In the genomic region with DNA sequence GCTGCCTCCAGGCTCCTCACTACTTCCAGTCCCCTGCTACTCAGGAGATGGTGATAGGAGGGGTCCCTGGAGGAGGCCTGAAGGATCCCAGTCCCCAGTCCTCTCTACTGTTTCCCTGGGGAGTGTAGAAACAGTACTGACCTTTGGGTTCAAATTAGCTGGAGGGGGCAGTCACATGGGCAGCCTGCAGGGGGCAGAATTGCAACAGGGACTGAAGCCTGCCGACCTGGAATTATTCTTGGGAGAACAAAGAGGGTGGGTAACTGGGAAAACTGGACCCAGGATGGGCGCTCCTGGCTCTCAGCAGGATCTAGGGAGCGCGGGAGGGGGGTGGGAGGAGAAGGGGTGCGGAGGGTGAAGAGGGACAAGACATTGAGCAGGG, we compare ENCODE assay signal across 9 mouse cellular contexts. TPM values are rescaled to one million over a fixed set of nuclear protein-coding genes. Genes with fewer than 3 reads are reported as not detected.
DNase-seq lines count a peak whose midpoint lies in the region; ATAC-seq and TF ChIP-seq lines count a peak whose summit lies in the region.
"Had no signal": no experiment of that assay in that cellular context is flagged by ENCODE, and none has a peak within 500 bp of the region (broad histone marks: within the 10 kb centered on the region; RNA-seq: fewer than 3 reads in every experiment).

No protein-coding gene starts in this region.

- H3K9me3 ChIP-seq in hindbrain, postnatal 0 days (ENCODE audit: low read length) = no peaks in the 10 kb centered on the region
- no peaks in the 10 kb centered on the region for H3K9me3 ChIP-seq in liver, embryonic 16.5 days (replicated peaks; ENCODE audit: control insufficient read depth, low read length)
- H3K9me3 ChIP-seq in neural tube, embryonic 14.5 days (ENCODE audit: control insufficient read depth, low read length) = no peaks in the 10 kb centered on the region

- H3K9ac ChIP-seq in hindbrain, postnatal 0 days (replicated peaks; ENCODE audit: low read length) = peak overlapping the region; percentile 51
- H3K9ac ChIP-seq in liver, embryonic 16.5 days (ENCODE audit: low read depth, low read length) = no peak overlapping the region
- peak overlapping the region; percentile 52 for H3K9ac ChIP-seq in neural tube, embryonic 14.5 days (replicated peaks; ENCODE audit: low read depth, low read length)

- peak in 1 of 2 experiments; percentile 47 for DNase-seq in layer of hippocampus, adult 2 months (ENCODE audit: low spot score in 2 of 2)
- no peak for DNase-seq in layer of hippocampus, adult 8-10 months (ENCODE audit: low spot score in 2 of 2)
- DNase-seq in cerebellum, postnatal 25 days = peak; percentile 65 to 77
- DNase-seq in gastrocnemius, postnatal 25 days = peak; percentile 71
- peak; percentile 57 for DNase-seq in hindbrain, postnatal 0 days (ENCODE audit: low spot score)
- no peak for DNase-seq in spleen, adult 12 weeks (ENCODE audit: low spot score)

- H3K4me1 ChIP-seq in hindbrain, postnatal 0 days (ENCODE audit: insufficient read depth, low read length) = no peaks in the 10 kb centered on the region; the same call in 1 of the 2 replicates
- peaks cover 4% of the 10 kb centered on the region for H3K4me1 ChIP-seq in liver, embryonic 16.5 days (ENCODE audit: control insufficient read depth, low read depth, low read length)
- H3K4me1 ChIP-seq in neural tube, embryonic 14.5 days (ENCODE audit: control insufficient read depth, insufficient read depth, low read length) = peaks cover 12% of the 10 kb centered on the region

- H3K36me3 ChIP-seq in hindbrain, postnatal 0 days (ENCODE audit: insufficient read depth, low read length) = no peaks in the 10 kb centered on the region
- no peaks in the 10 kb centered on the region for H3K36me3 ChIP-seq in liver, embryonic 16.5 days (ENCODE audit: control insufficient read depth, insufficient read depth)
- no peaks in the 10 kb centered on the region for H3K36me3 ChIP-seq in neural tube, embryonic 14.5 days (ENCODE audit: control insufficient read depth, insufficient read depth, low read length)

- peak; percentile 79 for TF ChIP-seq CTCF in layer of hippocampus, adult 2 months (conservative IDR thresholded peaks at IDR 0.05)
- peak; percentile 74 for TF ChIP-seq CTCF in hindbrain, postnatal 0 days (IDR thresholded peaks at IDR 0.05; ENCODE audit: low read depth)

- WGBS in hindbrain, postnatal 0 days = 7% methylated on average over 5 of the region's 5 CpGs
- 10% methylated on average over 5 of the region's 5 CpGs for WGBS in liver, embryonic 16.5 days (ENCODE audit: insufficient replicate concordance)
- 8% methylated on average over 5 of the region's 5 CpGs for WGBS in neural tube, embryonic 14.5 days

- H3K27ac ChIP-seq in layer of hippocampus, adult 2 months = 0 out of 2 replicates have a peak overlapping the region, but pooled peaks have one; percentile 28
- H3K27ac ChIP-seq in hindbrain, postnatal 0 days = peak overlapping the region; percentile 67
- H3K27ac ChIP-seq in liver, embryonic 16.5 days (ENCODE audit: low read length) = peak overlapping the region; percentile 39; the same call in 1 of the 2 replicates
- H3K27ac ChIP-seq in neural tube, embryonic 14.5 days (ENCODE audit: low read depth, low read length) = peak overlapping the region; percentile 69

- no peak; the same call in 1 of the 2 replicates for ATAC-seq in hindbrain, postnatal 0 days
- ATAC-seq in liver, embryonic 16.5 days (ENCODE audit: low read depth) = 0 out of 2 replicates have a peak, but pooled peaks have one; percentile 5
- peak; percentile 18; the same call in 1 of the 2 replicates for ATAC-seq in neural tube, embryonic 14.5 days (ENCODE audit: low read depth)

- no peaks in the 10 kb centered on the region for H3K27me3 ChIP-seq in hindbrain, postnatal 0 days (ENCODE audit: insufficient read depth, low read length)
- no peaks in the 10 kb centered on the region for H3K27me3 ChIP-seq in liver, embryonic 16.5 days (ENCODE audit: control insufficient read depth, insufficient read depth, low read depth, low read length)
- no peaks in the 10 kb centered on the region for H3K27me3 ChIP-seq in neural tube, embryonic 14.5 days (ENCODE audit: control insufficient read depth, insufficient read depth, low read length)

- peak overlapping the region; percentile 56 for H3K4me2 ChIP-seq in hindbrain, postnatal 0 days (ENCODE audit: low read depth, low read length)
- peak overlapping the region; percentile 40 for H3K4me2 ChIP-seq in liver, embryonic 16.5 days (ENCODE audit: low read depth, low read length)
- peak overlapping the region; percentile 46 for H3K4me2 ChIP-seq in neural tube, embryonic 14.5 days (ENCODE audit: low read depth, low read length)

- H3K4me3 ChIP-seq in layer of hippocampus, adult 2 months = no peak overlapping the region
- H3K4me3 ChIP-seq in hindbrain, postnatal 0 days (ENCODE audit: low read length) = peak overlapping the region; percentile 12; the same call in 1 of the 2 replicates
- no peak overlapping the region for H3K4me3 ChIP-seq in liver, embryonic 16.5 days (ENCODE audit: low read depth, low read length)
- H3K4me3 ChIP-seq in neural tube, embryonic 14.5 days (ENCODE audit: low read depth, low read length) = peak overlapping the region; percentile 15; the same call in 1 of the 2 replicates

RNA-seq across cellular contexts. Expression of gene Tnnt3, which starts 17.5 kb away (rescaled TPM):
- total RNA-seq in layer of hippocampus, adult 2 months (2021) = not detected
- total RNA-seq in layer of hippocampus, adult 8-10 months (2022) = 1 to 10 TPM in 2 of 4 experiments, not detected in 2; 1.2 to 3.8 TPM
- total RNA-seq in gastrocnemius, postnatal 25 days (2021) = over 10,000 TPM; 28,170 to 31,317 TPM
- total RNA-seq in hindbrain, postnatal 0 days (2014; rRNA removed) = 1.3 and 4.7 TPM in 2 replicates
- 3.1 and 3.9 TPM in 2 replicates for polyA plus RNA-seq in hindbrain, postnatal 0 days (2015; fragmentation: Nextera tagmentation; extraction: Ambion mirVana)
- polyA plus RNA-seq in liver, embryonic 16.5 days (2015; fragmentation: Nextera tagmentation; extraction: Ambion mirVana) = 13.0 and 31.5 TPM in 2 replicates
- 2.3 and 4.8 TPM in 2 replicates for polyA plus RNA-seq in neural tube, embryonic 14.5 days (2014; fragmentation: Nextera tagmentation; extraction: Ambion mirVana)
- total RNA-seq: left cerebral cortex, adult 18-20 months had no signal

RNA-seq across cellular contexts. Expression of gene Lsp1, which starts 20.6 kb away (rescaled TPM):
- 1 to 10 TPM; 1.4 to 1.7 TPM for total RNA-seq in layer of hippocampus, adult 2 months (2021)
- total RNA-seq in layer of hippocampus, adult 8-10 months (2022) = 10 to 100 TPM in 2 of 4 experiments, 1 to 10 TPM in 2; 2.2 to 18.3 (median 8.4) TPM
- total RNA-seq in gastrocnemius, postnatal 25 days (2021) = 10 to 100 TPM; 43.2 to 60.3 TPM
- 4.6 and 16.6 TPM in 2 replicates for total RNA-seq in hindbrain, postnatal 0 days (2014; rRNA removed)
- polyA plus RNA-seq in hindbrain, postnatal 0 days (2015; fragmentation: Nextera tagmentation; extraction: Ambion mirVana) = 6.6 and 7.2 TPM in 2 replicates
- polyA plus RNA-seq in liver, embryonic 16.5 days (2015; fragmentation: Nextera tagmentation; extraction: Ambion mirVana) = 21.6 and 26.2 TPM in 2 replicates
- polyA plus RNA-seq in neural tube, embryonic 14.5 days (2014; fragmentation: Nextera tagmentation; extraction: Ambion mirVana) = 3.9 and 5.6 TPM in 2 replicates

RNA-seq across cellular contexts. Expression of gene Tnni2, which starts 39.6 kb away (rescaled TPM):
- total RNA-seq in layer of hippocampus, adult 2 months (2021) = not detected
- total RNA-seq in layer of hippocampus, adult 8-10 months (2022) = 1 to 10 TPM; 1.2 to 4.9 (median 2.7) TPM
- over 10,000 TPM; 16,193 to 17,938 TPM for total RNA-seq in gastrocnemius, postnatal 25 days (2021)
- total RNA-seq in hindbrain, postnatal 0 days (2014; rRNA removed) = 1.3 and 8.5 TPM in 2 replicates
- polyA plus RNA-seq in hindbrain, postnatal 0 days (2015; fragmentation: Nextera tagmentation; extraction: Ambion mirVana) = 0.63 TPM in 2 replicates
- polyA plus RNA-seq in liver, embryonic 16.5 days (2015; fragmentation: Nextera tagmentation; extraction: Ambion mirVana) = 17.8 and 41.4 TPM in 2 replicates
- 1.4 and 4.3 TPM in 2 replicates for polyA plus RNA-seq in neural tube, embryonic 14.5 days (2014; fragmentation: Nextera tagmentation; extraction: Ambion mirVana)

RNA-seq across cellular contexts. Expression of gene Syt8, which starts 46.5 kb away (rescaled TPM):
- total RNA-seq in layer of hippocampus, adult 2 months (2021) = not detected
- 1 to 10 TPM in 2 of 4 experiments, under 1 TPM in 1, not detected in 1; 0.29 to 2.3 (median 1.9) TPM for total RNA-seq in layer of hippocampus, adult 8-10 months (2022)
- not detected for total RNA-seq in gastrocnemius, postnatal 25 days (2021)
- not detected in 2 replicates for total RNA-seq in hindbrain, postnatal 0 days (2014; rRNA removed)
- polyA plus RNA-seq in hindbrain, postnatal 0 days (2015; fragmentation: Nextera tagmentation; extraction: Ambion mirVana) = 0.15 TPM in 1 of 2 replicates, not detected in the other
- 0.14 TPM in 1 of 2 replicates, not detected in the other for polyA plus RNA-seq in liver, embryonic 16.5 days (2015; fragmentation: Nextera tagmentation; extraction: Ambion mirVana)
- polyA plus RNA-seq in neural tube, embryonic 14.5 days (2014; fragmentation: Nextera tagmentation; extraction: Ambion mirVana) = not detected in 2 replicates
- total RNA-seq: left cerebral cortex, adult 18-20 months had no signal

RNA-seq across cellular contexts. Expression of gene Mrpl23, which starts 51.3 kb away (rescaled TPM):
- total RNA-seq in layer of hippocampus, adult 2 months (2021) = 1 to 10 TPM; 7.9 to 8.8 TPM
- total RNA-seq in layer of hippocampus, adult 8-10 months (2022) = 1 to 10 TPM; 4.8 to 6.8 (median 5.7) TPM
- 10 to 100 TPM in 1 of 2 experiments, 1 to 10 TPM in 1; 8.6 to 18.3 TPM for total RNA-seq in gastrocnemius, postnatal 25 days (2021)
- 64.0 and 69.3 TPM in 2 replicates for total RNA-seq in hindbrain, postnatal 0 days (2014; rRNA removed)
- polyA plus RNA-seq in hindbrain, postnatal 0 days (2015; fragmentation: Nextera tagmentation; extraction: Ambion mirVana) = 17.4 and 25.5 TPM in 2 replicates
- polyA plus RNA-seq in liver, embryonic 16.5 days (2015; fragmentation: Nextera tagmentation; extraction: Ambion mirVana) = 10.9 and 11.4 TPM in 2 replicates
- 16.0 and 21.4 TPM in 2 replicates for polyA plus RNA-seq in neural tube, embryonic 14.5 days (2014; fragmentation: Nextera tagmentation; extraction: Ambion mirVana)

Comparison
In these comparisons a context has a peak if more than half of its experiments do, and no peak if none do; other contexts are left out.
1. DNase-seq: peak in cerebellum, postnatal 25 days (2 of 2), gastrocnemius, postnatal 25 days (single experiment) and hindbrain, postnatal 0 days (single experiment); none in layer of hippocampus, adult 8-10 months (0 of 2) and spleen, adult 12 weeks (single experiment).
2. H3K4me3 ChIP-seq: peak in hindbrain, postnatal 0 days (single experiment) and neural tube, embryonic 14.5 days (single experiment); none in layer of hippocampus, adult 2 months (single experiment) and liver, embryonic 16.5 days (single experiment).
3. RNA of gene Tnnt3, which starts 17.5 kb away (total RNA-seq): 28,170 to 31,317 TPM in gastrocnemius, postnatal 25 days; 1.3 to 4.7 TPM in hindbrain, postnatal 0 days, 1.2 to 3.8 TPM in layer of hippocampus, adult 8-10 months and not detected in layer of hippocampus, adult 2 months; every median in the first group is over 1,000 times any median in the second.
4. RNA of gene Tnni2, which starts 39.6 kb away (total RNA-seq): 16,193 to 17,938 TPM in gastrocnemius, postnatal 25 days; 1.2 to 4.9 TPM in layer of hippocampus, adult 8-10 months, 1.3 to 8.5 TPM in hindbrain, postnatal 0 days and not detected in layer of hippocampus, adult 2 months; every median in the first group is over 1,000 times any median in the second.
5. Peak in every context shown above with its lines, with median percentiles within 50 percentile points of each other: H3K27ac ChIP-seq and H3K4me2 ChIP-seq.